Mouse (Mus musculus) erythroblast, embryonic 14.5 days (primary cell): ENCODE results near the gene Rtn4rl1.

Experiments
- GATA1 ChIP-seq: IDR thresholded peaks from 2 replicates; pipeline ENCODE4 v1.6.1; 2012; ENCODE audit warnings: low read length, inconsistent platforms, mixed read lengths
- TAL1 ChIP-seq: IDR thresholded peaks from 3 replicates; pipeline ENCODE4 v1.6.1; 2012; ENCODE audit warnings: low read length, inconsistent platforms, mixed read lengths

GRCm38 (mm10) chr11:75249588-75249987 is 56.0 kb downstream of the Rtn4rl1 start:
- TF ChIP-seq GATA1 (no peak), TAL1 (no peak)
